Mouse (Mus musculus): ENCODE measurements around the gene Rrm1.
A peak's percentile ranks its signal among the peaks of the same experiment; 100 is the strongest.
"Not testable (repeated sequence)": the region's sequence is repeated elsewhere in the genome, so short reads cannot be mapped to it uniquely, and the experiment has no call there.

The Rrm1 gene

DNA sequence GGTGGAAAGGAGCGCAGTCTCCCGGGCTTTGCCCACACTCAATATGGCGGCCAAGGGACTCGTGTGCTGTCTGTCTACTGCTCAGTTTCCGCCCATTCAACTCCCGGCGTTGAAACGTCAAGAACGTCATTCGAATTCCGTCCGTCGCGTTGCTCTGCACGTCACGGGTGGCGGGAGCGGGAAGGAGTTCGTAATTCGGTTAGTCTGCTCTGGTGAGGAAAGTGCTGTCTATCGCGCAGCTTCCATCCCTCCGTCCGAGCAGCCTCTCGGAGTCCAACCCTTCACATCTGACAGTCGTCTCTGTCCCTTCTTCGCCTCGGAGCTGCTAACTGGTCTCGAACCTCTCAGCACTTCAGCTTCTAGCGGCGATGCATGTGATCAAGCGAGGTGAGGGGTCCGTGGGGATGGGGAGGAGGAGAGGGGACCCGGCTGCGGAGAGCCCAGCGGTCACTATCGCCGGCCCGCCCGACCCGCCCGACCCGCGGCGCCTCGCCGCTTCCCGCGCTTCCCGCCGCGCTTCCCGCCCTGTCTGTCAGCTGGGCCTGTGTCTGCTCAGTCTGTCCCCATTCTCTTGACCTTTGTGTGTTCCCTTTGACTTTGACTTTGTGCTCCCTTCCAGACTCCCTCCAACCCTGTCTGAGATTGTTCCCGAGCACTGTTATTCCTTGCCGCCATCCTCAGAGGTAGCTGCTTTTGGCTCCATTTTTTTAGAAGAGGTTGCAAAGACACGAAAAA, at the start of gene Rrm1:
Gene Rrm1 (plus strand): TSS at position 39 of the 735 bp plus-strand sequence.
- H3K36me3 ChIP-seq (ENCODE audit: insufficient read depth, low read length): peaks cover 34% of the 10 kb centered on the region
- peak within 1 kb of the TSS; percentile 93 for H3K4me3 ChIP-seq (replicated peaks; ENCODE audit: low read length)
- TF ChIP-seq NANOG (IDR thresholded peaks at IDR 0.05; ENCODE audit: borderline replicate concordance, low read length) (no peak), CTCF (conservative IDR thresholded peaks at IDR 0.05; ENCODE audit: low read length) (no peak), POU5F1 (IDR thresholded peaks at IDR 0.05; ENCODE audit: borderline replicate concordance, low read length) (no peak)
- no peaks in the 10 kb centered on the region for H3K9me3 ChIP-seq (ENCODE audit: low read length)
- H3K27me3 ChIP-seq (ENCODE audit: insufficient read depth, low read length): peaks cover 3% of the 10 kb centered on the region; the same call in 1 of the 2 replicates
- peaks cover 25% of the 10 kb centered on the region for H3K4me1 ChIP-seq (replicated peaks; ENCODE audit: low read depth, low read length)

DNA sequence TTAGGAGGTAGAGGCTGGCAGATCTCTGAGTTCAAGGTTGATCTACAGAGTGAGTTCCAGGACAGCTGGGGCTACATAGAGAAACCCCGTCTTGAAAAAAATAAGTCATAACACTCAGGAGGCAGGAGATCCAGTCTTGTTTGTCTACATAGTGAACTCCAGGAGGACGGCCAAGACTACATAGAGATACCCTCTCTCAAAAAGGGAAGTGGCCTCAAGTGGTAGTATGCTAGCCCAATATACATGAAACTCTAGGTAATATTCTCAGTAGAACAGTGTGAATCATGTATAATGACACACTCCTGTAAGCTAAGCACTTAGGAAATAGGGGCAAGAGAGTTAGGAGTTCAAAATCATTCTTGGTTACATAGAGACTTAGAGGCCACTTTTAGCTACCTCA, 47.6 kb upstream of the Rrm1 start:
- no peaks in the 10 kb centered on the region for H3K27me3 ChIP-seq (ENCODE audit: insufficient read depth, low read length)
- H3K36me3 ChIP-seq (ENCODE audit: insufficient read depth, low read length): no peaks in the 10 kb centered on the region
- H3K9me3 ChIP-seq (ENCODE audit: low read length): no peaks in the 10 kb centered on the region
- TF ChIP-seq NANOG (IDR thresholded peaks at IDR 0.05; ENCODE audit: borderline replicate concordance, low read length) (no peak), CTCF (conservative IDR thresholded peaks at IDR 0.05; ENCODE audit: low read length) (no peak), POU5F1 (IDR thresholded peaks at IDR 0.05; ENCODE audit: borderline replicate concordance, low read length) (no peak)
- H3K4me3 ChIP-seq (replicated peaks; ENCODE audit: low read length): no peak overlapping the region
- no peaks in the 10 kb centered on the region for H3K4me1 ChIP-seq (replicated peaks; ENCODE audit: low read depth, low read length)

DNA sequence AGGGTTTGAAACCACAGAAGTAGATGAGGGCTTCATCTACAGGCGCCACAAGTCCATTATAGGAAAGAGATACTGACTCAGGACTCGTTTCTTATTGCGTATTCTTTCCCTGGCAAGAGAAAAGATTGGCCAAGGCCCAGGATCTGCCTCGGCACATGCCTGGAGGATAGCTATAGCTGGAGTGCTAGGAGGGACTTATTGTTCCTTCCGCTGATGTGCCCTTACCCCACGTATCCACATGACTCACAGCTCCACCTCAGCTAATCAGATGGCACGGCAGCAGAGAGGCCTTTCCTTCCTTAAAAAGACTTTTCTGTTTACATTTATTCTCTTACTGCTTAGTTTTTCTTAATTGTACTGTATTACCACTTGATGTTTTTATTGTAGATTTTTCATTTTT, 45.6 kb upstream of the Rrm1 start:
- TF ChIP-seq NANOG (IDR thresholded peaks at IDR 0.05; ENCODE audit: borderline replicate concordance, low read length): no peak
- H3K27me3 ChIP-seq (ENCODE audit: insufficient read depth, low read length): no peaks in the 10 kb centered on the region
- no peaks in the 10 kb centered on the region for H3K9me3 ChIP-seq (ENCODE audit: low read length)
- no peaks in the 10 kb centered on the region for H3K36me3 ChIP-seq (ENCODE audit: insufficient read depth, low read length)
- H3K4me3 ChIP-seq (replicated peaks; ENCODE audit: low read length): no peak overlapping the region
- H3K4me1 ChIP-seq (replicated peaks; ENCODE audit: low read depth, low read length): no peaks in the 10 kb centered on the region

DNA sequence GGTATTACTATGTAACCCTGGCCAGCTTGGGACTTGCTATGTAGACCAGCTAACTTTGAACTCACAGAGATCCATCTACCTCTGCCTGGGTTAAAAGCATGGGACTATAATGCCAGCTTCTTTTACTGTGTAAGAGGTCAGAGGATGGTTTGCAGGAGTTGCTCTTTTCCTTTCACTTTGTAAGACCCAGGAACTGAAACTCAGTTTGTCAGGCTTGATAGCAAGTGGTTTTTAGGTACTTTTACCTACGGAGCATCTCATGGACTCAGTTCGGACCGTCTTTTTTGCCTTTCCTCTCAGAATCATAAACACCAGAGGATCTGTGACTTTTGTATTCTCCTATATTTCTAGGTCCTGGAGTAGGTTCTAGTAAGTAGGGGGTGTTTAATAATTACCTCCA, 45.2 kb upstream of the Rrm1 start:
- no peaks in the 10 kb centered on the region for H3K36me3 ChIP-seq (ENCODE audit: insufficient read depth, low read length)
- TF ChIP-seq POU5F1 (IDR thresholded peaks at IDR 0.05; ENCODE audit: borderline replicate concordance, low read length): no peak

DNA sequence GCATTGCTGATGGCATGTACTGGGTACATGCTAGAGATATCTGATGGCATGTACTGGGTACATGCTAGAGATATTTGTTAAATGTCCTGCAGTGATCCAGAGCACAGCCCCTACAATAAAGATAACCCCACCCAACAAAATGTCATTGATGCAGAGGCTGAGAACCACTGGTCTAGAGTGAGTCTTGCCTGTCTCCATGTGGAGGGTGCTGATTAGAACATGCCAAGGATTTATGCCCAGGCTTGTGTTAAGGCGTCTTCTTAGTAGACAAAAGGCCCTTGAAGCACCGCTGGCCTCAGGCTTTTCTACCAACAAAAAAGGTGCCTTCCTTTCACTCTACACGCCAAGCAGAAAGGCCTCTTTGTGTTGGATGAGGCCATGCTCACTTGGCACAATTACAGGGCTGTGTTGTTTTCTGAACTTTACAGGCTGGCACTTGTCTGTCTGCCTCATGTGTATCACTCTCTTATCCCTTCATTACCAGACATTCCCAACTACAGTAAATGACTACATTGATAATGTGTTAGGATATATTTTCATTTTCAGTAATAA, 42.2 kb upstream of the Rrm1 start:
- H3K4me1 ChIP-seq (replicated peaks; ENCODE audit: low read depth, low read length): no peaks in the 10 kb centered on the region
- H3K27me3 ChIP-seq (ENCODE audit: insufficient read depth, low read length): no peaks in the 10 kb centered on the region
- no peaks in the 10 kb centered on the region for H3K9me3 ChIP-seq (ENCODE audit: low read length)
- TF ChIP-seq NANOG (IDR thresholded peaks at IDR 0.05; ENCODE audit: borderline replicate concordance, low read length) (no peak), POU5F1 (IDR thresholded peaks at IDR 0.05; ENCODE audit: borderline replicate concordance, low read length) (no peak), CTCF (conservative IDR thresholded peaks at IDR 0.05; ENCODE audit: low read length) (no peak)
- H3K4me3 ChIP-seq (replicated peaks; ENCODE audit: low read length): no peak overlapping the region
- no peaks in the 10 kb centered on the region for H3K36me3 ChIP-seq (ENCODE audit: insufficient read depth, low read length)

More for the DNA sequence above, 45.2 kb upstream of the Rrm1 start:
- Histone ChIP-seq H3K27me3 (ENCODE audit: insufficient read depth, low read length) (no peaks in the 10 kb centered on the region), H3K4me1 (replicated peaks; ENCODE audit: low read depth, low read length) (no peaks in the 10 kb centered on the region), H3K9me3 (ENCODE audit: low read length) (no peaks in the 10 kb centered on the region), H3K4me3 (replicated peaks; ENCODE audit: low read length) (no peak overlapping the region)

DNA sequence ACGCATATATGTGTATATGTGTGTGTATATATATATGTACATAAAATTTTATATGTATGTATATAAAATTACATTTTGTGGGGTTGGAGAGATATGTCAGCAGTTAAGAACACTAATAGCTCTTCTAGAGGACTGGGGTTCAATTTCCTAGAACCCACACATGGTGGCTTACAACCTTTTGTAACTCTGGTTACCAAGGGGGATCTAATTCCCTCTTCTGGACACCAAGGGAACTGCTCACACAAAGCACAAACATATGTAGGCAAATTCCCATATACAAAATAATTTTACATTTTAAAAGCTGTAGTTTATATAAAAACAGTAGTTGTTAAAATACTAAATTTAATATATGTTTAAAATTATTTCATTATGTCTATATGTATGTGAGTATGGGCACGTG, 37.4 kb upstream of the Rrm1 start:
- Histone ChIP-seq H3K36me3 (ENCODE audit: insufficient read depth, low read length) (no peaks in the 10 kb centered on the region), H3K9me3 (ENCODE audit: low read length) (no peaks in the 10 kb centered on the region), H3K27me3 (ENCODE audit: insufficient read depth, low read length) (no peaks in the 10 kb centered on the region), H3K4me3 (replicated peaks; ENCODE audit: low read length) (no peak overlapping the region), H3K4me1 (replicated peaks; ENCODE audit: low read depth, low read length) (no peaks in the 10 kb centered on the region)
- TF ChIP-seq CTCF (conservative IDR thresholded peaks at IDR 0.05; ENCODE audit: low read length): no peak; the same call in 1 of the 2 replicates
- no peak for TF ChIP-seq POU5F1 (IDR thresholded peaks at IDR 0.05; ENCODE audit: borderline replicate concordance, low read length)
- TF ChIP-seq NANOG (IDR thresholded peaks at IDR 0.05; ENCODE audit: borderline replicate concordance, low read length): no peak

DNA sequence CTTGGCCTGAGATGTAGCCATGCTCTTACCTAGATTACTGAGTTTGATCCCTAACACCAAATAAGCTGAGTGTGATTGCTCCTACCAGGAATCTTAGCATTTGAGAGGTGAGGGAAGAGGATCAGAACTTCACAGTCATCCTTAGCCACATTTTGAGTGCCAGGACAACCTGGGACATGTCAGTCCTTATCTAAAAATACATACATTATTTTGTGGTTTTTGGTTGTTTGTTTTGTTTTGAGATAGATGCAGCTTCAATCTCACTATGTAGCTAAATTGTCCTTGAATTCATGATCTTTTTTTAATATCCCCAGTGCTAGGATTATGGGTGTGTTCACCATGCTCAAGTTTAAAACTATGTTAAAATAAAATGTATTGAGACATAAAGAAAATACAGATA, 34.1 kb upstream of the Rrm1 start:
- no peaks in the 10 kb centered on the region for H3K36me3 ChIP-seq (ENCODE audit: insufficient read depth, low read length)
- H3K9me3 ChIP-seq (ENCODE audit: low read length): no peaks in the 10 kb centered on the region
- no peaks in the 10 kb centered on the region for H3K4me1 ChIP-seq (replicated peaks; ENCODE audit: low read depth, low read length)
- TF ChIP-seq NANOG (IDR thresholded peaks at IDR 0.05; ENCODE audit: borderline replicate concordance, low read length) (no peak), POU5F1 (IDR thresholded peaks at IDR 0.05; ENCODE audit: borderline replicate concordance, low read length) (no peak), CTCF (conservative IDR thresholded peaks at IDR 0.05; ENCODE audit: low read length) (no peak)
- H3K4me3 ChIP-seq (replicated peaks; ENCODE audit: low read length): no peak overlapping the region
- no peaks in the 10 kb centered on the region for H3K27me3 ChIP-seq (ENCODE audit: insufficient read depth, low read length)

DNA sequence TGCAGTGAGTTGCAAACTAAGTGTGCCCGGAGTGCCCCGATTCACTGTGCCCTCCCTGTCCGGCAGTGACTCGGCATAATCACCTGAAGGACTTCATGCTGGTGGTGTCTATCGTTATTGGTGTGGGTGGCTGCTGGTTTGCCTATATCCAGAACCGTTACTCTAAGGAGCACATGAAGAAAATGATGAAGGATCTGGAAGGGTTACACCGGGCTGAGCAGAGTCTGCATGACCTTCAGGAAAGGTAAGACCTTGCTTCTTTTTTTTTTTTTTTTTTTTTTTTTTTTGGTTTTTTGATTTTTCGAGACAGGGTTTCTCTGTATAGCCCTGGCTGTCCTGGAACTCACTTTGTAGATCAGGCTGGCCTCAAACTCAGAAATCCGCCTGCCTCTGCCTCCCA, 26.2 kb upstream of the Rrm1 start:
- not testable (repeated sequence) for H3K36me3 ChIP-seq (ENCODE audit: insufficient read depth, low read length); H3K27me3 ChIP-seq (ENCODE audit: insufficient read depth, low read length); H3K4me3 ChIP-seq (replicated peaks; ENCODE audit: low read length); H3K9me3 ChIP-seq (ENCODE audit: low read length)
- H3K4me1 ChIP-seq (replicated peaks; ENCODE audit: low read depth, low read length): peaks cover 28% of the 10 kb centered on the region

DNA sequence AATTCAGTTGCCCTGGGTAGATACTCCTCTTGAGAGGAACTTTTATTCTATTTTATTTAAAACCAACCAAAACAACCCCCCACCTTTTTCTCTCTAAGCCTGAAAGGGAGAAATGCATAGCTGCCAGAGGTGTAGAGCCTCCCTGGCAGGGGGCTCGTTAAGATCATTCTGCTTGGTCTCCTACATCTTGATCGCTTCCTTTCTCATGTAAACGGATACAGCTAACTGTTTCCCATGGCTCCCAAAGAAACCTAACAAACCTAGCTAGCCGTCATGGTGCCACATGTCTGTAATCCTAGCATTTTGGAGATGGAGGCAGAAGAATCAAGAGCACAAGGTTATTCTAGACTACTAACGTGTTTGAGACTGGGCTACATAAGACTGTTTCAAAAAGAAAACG, 25.7 kb upstream of the Rrm1 start:
- H3K4me1 ChIP-seq (replicated peaks; ENCODE audit: low read depth, low read length): peaks cover 28% of the 10 kb centered on the region
- H3K4me3 ChIP-seq (replicated peaks; ENCODE audit: low read length): no peak overlapping the region
- H3K27me3 ChIP-seq (ENCODE audit: insufficient read depth, low read length): no peaks in the 10 kb centered on the region
- no peaks in the 10 kb centered on the region for H3K36me3 ChIP-seq (ENCODE audit: insufficient read depth, low read length)
- no peaks in the 10 kb centered on the region for H3K9me3 ChIP-seq (ENCODE audit: low read length)
- no peak for TF ChIP-seq CTCF (conservative IDR thresholded peaks at IDR 0.05; ENCODE audit: low read length)
- peak; percentile 99 for TF ChIP-seq NANOG (IDR thresholded peaks at IDR 0.05; ENCODE audit: borderline replicate concordance, low read length)
- peak; percentile 67; the same call in 1 of the 2 replicates for TF ChIP-seq POU5F1 (IDR thresholded peaks at IDR 0.05; ENCODE audit: borderline replicate concordance, low read length)

Measured in E14TG2a.4 (cell line).